Mouse (Mus musculus) embryo, embryonic 10.5 days (tissue): ENCODE measurements around the gene Gpr84.

Experiments
- DNase-seq: peaks from one replicate; pipeline ENCODE4 v3.0.0-alpha.2; 2015; ENCODE audit warnings: low spot score

Gene Gpr84

DNA sequence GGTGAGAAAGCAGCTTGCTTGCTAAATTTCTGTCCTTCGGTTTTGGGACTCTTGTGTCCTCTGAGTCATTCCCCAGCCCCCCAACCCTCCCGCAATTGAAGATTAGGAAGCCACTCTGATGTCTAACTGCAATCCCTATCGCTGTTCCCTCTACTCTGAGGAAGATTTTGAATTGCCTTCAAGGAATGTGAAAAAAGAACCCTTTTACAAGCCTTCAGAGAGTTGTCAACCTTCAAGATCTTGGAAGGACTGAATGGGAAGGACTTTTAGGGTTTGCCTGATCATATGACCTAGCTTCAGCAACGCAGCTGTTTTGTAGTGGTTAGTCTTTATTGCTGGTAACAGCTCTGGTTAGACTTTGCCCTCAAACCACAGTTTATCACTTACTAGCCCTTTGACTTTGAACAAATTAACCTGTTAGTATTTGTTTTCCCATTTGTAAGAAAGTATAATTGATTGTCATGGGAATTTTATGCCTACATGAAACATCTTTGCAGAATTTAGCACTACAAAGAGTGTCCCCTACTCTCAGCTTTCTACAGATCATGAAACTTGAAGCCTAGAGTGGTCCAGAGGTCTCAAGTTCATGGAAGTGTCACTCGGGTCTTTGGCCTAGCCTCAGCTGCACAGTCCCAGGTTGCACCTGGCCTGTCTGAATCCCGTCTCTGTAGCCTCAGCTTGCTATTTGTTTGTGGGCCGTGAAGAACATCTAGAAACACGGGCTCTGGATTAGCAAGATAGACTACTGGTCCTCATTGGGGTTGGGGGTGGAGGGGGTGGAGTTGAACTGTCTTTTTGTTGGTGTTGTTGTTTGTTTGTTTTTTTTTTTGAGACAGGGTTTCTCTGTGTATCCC lies 4.4 kb downstream of the Gpr84 start:
- peak; percentile 59 for DNase-seq

DNA sequence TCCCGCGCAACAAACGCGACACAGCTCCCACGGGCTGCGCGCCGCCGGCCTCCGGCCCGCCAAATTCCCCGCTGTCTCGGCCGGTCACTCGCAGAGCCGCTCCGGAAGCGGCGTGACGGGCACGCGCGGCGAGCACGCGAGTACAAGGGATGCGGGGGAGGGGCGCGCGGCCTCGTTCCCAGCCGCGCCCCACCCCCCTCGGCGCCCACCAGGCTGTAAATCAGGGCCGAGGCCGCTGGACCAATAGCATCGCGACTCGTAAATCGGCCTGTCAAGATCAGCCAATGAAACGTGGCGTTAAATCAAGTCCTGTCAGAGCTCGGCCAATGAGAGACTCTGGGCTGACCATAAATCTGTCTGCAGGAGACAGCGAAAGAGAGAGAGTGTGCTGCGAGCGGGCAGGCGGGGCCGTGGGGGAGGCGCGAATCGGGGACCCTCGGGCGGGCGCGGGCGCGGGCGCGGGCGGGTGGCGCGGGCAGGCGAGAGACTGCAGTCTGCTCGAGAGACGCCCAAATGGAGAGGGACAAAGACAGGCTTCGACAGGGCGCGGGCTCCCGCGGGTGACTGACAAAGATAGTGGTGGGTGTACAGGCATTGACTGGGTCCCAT lies 5.2 kb downstream of the Gpr84 start:
- peak; percentile 99 for DNase-seq

DNA sequence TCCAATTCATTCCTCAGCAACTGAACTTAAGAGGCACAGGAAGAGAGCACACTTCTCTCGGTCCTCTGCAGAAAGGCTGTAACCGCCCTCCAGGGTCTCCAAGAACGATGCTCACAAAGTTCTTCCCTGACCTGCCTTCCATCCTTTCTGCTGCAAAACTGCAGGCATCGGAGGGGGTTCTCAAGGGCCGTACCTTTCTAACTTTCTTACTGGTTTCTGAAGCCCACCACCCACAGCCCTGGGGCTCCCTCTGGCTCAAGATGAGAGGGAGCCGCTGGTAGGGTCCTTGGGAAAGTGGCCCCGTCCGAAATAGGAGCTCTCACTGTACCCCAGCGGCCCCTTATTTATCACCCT lies 5.8 kb downstream of the Gpr84 start:
- DNase-seq, result peak; percentile 75

DNA sequence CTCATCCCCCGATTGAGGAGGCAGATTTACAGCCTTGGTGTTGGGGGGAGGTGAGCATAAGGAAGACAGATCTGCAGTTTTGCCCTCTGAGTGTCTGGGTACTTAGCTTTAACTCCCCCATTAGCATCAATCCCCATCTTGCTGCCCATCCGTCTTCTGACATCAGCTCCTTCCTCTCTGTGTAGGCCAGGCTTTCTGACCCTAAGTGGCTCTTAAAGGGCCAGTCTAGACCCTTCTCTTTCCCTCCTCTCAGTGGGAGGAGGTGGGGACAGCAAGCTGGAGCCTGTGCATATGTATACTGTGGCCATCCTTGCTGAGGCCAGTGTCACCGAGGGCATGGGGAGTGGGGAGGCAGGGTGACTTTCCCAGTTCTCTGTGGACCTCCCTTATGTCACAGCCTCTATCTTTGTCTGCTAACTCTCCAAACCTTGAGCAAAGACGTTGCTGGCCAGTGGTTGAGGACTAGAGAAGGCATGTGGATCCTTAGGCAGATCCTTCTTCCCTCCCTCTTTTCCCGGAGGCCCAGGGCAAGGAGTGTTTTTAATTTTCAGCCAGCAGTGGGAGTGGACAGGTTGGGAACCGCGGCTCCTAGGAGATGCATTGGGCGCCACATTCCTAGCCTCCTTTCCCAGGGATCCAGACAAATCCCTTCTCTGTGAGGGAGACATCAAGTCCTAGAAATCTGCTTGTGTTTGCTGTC lies 6.3 kb downstream of the Gpr84 start:
- peak; percentile 76 for DNase-seq

DNA sequence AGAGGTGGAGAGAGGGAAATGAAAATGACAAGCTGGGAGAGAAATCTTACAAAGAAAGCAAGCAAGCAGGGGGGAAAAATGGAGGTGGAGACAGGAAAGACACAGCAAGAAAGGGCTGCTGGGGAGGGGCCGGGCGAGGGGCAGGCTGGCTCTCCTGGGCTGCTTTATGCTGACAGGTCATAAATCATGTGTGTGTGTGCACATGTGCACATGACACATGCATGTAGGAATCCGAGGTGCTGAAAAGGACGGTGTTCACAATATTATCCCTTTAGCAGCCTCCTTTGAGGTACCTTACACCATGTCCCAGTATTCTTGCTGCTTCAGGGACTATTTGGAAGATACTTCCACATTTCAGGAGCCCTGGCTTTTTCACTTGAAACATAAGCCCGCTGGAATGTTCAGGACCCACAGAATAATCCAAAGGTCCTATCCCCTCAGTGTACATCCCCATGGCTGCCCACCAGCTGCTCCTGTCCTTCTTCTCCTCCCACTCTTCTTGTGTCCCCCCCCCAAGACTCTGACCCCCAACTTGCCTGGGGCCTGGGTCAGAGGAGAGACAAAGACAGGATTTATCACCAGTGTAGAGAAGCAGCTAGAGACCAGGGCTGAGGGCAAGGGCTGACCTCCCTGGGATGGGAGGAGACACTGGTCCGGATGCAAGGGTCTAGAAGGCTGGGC lies 7.9 kb downstream of the Gpr84 start:
- peak; percentile 78 for DNase-seq

DNA sequence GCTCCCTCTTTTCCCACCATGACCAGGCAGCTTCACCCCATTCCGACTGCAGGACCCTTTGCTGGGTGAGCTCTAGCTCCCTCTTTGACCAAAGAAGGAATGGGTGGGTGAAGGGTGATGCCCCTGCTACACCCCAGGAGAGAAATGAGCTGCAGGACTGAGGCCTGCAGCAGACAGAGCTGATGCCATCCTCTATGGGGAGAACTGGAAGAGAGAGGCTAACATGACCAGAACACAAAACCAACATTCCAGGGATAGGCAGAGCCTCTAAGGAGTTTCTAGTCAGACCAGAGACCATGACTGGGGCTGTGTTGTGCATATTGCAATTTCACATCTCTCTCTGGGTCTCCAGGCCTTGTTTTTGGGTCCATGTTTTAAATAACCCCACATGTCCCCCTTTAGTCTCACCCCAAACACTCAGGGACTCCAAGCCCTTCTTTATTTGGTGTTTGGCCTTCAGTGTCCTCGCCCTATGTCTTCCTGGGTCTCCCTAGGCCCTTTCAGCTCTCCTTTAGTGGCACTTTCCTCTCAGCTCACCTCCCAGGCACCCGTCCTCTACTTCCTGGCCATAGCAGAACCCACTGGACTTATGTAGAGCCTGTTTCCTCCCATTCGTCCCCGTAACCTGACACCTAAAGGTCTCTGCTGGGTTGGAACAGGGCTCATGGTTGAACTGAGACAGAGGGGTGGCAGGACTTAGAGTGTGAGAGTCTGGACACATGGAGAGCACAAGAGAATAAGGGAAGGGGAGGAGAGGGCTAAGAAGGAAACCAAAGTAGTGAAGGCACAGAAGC lies 8.7 kb downstream of the Gpr84 start:
- peak; percentile 70 for DNase-seq

DNA sequence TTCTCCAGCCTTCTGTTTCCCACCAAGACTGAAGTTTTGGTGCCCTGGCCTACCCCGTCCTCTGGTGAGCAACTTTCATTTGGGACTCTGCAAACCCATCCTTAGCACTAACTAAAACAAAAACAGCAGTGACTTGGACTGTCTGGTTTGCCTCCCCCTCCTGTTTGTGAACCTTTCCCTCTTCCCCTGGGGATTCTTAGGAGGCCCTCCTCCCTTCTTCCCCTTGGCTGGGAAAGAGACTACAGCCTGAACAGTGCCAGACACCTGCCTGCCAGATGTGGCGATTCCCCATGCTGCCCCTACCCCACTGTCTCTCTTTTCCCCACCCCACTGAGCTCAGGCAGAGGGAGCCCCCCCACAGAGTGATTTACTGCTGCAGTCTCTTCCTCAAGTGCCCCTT lies 9.4 kb downstream of the Gpr84 start:
- DNase-seq, result peak; percentile 80

DNA sequence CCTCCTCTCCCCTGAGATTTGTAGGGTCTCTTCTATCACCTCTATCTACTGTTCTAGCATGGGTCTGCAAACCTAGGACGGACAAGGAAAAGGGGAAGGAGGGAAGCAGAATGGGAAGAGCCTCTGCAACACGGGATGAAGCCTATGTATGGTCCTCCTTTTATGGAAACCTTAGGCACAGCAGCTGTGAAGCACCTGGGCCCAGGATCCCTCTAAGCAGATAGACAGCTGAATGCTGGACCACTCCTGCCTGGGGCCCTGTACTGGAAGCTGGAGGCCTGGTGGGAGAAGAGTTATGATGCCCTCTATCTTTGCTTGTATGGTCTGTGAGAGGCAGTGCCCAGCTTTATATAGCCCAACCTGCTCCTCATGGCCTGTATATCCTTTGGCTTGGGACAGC lies 9.9 kb downstream of the Gpr84 start:
- DNase-seq, result peak; percentile 62

DNA sequence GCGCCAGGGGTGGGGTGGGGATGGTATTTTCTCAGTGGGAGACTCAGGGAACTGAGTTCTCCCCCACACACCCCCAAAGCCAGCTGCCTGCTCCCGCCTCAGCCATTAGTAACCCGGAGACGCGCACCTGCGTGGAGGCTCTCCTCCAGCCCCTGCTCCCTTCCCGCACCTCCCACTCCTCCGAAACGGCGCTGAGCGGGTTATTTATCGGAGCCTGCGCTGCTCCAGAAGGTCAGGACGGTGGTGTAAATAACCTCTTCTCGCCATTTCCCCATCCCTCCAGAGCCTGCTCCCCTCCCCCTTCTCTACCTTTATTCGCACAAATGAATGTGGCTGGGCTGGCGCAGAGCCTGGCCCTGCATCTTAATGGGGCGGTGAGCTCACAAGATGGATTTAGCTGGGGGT lies 10.3 kb downstream of the Gpr84 start:
- peak; percentile 87 for DNase-seq

DNA sequence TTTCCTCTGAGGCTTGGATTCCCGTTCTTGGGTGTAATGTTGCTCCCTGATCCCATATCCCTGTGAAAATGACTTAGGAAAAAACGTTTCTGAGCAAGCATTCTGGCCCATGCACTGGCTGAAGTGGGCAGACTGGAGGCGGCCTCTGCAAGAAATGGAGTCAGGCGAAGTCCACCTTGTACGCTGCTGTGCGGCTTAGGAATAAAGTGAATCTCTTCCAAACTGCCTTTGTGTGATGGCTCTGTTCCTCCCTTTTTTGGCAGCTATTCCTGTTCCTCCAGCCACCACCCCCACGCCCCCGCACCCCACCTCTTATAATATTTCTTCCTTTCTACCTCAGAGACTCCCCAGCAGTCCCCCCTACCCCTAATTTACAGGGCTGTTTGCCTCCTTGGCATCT lies 10.8 kb downstream of the Gpr84 start:
- peak; percentile 44 for DNase-seq

DNA sequence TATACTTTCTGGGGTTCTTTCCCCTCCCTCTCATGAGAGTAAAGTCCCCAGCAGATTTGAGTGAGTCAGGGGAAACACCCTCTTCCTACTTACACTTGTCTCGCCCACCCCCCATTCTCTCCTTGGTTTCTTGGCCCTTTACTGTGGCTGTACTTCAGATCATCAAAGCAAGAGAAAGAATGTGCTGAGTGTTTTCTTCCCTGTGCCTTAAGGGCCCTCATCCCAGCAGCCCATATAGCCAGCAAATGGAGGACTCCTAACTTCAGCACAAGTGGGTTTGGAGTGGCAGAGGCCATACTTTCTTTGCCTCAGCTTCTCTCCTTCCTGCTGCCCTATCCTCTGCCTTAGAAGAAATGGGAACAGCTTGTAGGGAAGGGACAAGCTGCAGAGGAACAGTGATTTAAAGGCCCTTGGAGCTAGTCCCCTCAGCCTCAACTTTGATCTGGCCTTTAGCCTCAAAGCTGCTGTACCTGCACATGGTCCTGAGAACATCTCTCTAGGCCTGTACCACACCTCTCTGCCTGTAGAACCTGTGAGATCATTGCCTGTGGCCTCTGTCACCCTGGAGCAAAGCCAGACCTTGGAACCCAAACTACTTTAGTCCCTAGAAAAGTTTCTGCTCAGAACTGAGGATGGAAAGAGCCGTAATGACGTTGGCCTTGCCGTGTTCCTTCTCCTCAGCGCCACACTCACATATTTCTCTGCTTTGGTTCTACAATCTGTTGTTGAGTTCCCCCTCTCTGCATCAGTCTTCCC lies 11.4 kb downstream of the Gpr84 start:
- no peak for DNase-seq

DNA sequence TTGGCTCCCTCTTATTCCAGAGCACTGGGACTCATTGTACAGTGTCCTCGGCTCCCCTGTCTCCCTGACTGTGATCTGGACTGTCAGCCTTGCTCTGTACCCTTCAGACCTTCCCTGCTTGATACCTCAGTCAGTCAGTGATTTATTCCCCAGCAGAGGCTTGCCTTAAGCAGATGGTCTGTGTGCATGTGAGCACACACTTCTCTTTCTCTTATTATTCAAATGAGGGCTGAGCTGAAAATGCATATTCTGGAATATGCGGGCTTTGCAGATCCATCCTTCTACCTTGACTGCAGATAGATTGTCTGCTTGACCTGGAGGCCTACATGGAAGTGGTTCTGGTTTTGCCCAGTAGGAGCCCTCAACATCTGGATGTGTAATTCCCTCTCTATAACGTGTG lies 12.4 kb downstream of the Gpr84 start:
- no peak for DNase-seq

DNA sequence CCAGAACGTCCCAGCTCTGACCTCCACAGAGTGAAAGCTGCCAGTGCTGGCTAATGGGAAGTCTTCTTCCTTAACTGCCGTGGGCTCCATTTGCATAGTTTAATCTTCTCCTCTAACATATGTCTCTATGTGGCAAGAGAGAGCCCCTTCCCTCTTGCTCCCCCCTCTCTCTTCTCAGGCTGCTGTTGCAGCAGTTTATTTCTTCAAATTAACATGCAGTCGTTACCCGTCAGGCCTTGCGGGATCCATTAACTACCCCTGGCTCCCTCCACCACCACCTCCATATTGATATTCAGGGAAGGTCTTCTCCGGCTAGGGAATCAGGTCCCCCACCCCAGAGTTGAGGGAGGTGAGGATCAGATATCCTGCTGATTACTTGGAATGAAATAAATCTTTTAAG lies 13.1 kb downstream of the Gpr84 start:
- no peak for DNase-seq

DNA sequence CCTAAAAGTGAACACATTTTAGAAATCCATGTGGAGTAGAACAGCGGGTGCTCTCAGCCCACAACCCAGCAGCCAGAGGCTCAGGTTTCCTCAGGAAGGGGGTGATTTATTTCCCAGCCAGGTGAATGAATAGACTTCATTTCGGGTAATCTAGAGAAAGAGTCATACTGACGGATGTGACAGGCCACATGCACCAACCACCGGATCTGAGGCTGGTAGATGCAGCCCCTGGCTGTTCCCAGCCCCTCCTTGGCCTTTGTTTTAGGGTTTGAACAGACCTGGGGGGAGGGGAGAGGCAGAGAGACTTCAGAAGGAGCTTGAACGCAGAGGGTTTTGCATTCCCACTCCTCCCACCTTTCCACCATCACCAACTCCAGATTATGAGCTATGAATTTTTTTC lies 14.6 kb downstream of the Gpr84 start:
- DNase-seq, result peak; percentile 77

DNA sequence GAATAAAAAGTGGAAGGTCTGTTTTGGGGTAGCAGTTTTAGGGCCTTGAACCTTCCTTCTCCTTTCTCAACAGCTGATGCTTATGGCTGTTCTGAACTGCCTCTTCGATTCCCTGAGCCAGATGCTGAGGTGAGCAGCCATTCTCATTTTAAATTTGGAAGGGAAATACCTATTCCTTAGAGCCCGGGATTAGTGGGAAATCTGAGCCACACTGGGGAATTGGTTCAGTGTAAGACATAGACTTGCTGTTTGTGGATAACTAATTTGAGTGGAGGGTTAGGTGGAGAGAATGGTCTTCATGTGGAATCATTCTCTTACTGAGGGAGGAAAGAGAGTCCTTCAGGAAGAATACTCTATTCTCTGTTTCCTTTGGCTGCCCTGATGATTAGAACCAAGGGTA lies 15.8 kb downstream of the Gpr84 start:
- no peak for DNase-seq

DNA sequence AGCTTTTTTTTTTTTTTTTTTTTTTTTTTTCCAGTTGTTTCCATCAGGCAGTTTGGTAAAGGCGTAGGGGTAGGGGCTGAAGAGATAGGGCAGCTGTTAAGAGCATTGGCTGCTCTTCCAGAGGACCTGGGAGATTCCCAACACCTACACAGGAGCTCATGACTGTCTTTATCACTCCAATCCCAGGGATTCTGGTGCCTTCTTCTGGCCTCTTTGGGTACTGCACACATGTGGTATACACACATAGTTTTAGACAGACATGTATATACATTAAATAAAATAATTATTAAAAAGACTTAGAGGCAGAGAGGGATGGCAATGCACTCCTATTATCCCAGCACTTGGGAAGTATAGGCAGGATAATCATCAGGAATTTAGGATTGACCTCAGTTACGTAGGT lies 17.0 kb downstream of the Gpr84 start:
- no peak for DNase-seq

DNA sequence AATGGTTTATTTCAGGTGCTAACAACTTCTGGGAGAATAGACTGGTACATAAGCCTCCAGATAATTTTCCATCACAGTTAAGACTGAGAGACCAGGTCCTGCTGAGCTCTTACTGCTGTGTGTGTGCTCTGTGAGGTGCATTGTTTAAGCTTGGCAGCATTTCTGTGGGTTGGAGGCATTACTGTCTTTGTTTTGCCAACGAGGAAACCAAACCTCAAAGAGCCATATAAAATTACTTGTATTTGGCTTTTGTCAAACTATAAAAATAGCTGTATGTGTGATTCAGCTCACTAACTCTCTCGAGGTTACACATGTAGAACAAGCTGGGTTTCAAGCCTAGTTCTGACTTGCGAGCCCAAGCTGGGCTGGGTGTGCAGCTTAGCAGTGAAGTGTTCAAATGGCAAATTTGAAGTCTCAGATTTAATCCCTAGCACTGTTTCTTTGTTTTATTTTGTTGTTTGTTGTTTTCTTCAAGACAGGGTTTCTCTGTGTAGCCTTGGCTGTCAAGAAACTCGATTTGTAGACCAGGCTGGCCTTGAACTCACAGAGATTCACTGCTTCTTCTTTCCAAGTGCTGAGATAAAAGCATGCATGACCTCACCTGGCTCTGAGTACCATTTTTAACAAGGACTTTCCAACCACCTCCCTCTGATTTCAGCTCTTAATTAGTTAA lies 17.6 kb downstream of the Gpr84 start:
- no peak for DNase-seq

DNA sequence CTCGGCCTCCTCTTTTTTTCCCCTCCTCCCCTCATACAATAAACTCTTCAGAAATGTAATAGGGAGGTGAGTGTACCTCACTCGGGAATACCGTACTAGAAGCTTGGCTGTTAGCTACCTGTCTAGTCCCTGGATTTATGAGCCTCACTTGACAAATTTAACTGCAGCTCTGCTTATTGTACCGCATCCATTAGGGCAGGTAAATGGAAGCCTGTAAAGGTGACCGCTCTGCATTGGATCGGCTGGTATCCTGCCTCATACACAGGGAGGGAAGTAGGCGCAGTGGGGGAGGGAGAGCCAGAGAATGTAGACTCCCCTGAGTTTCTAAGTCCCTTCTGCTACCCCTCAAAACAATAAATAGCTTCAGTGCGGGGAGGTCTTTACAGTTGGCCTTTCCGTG lies 19.6 kb downstream of the Gpr84 start:
- DNase-seq, result no peak

DNA sequence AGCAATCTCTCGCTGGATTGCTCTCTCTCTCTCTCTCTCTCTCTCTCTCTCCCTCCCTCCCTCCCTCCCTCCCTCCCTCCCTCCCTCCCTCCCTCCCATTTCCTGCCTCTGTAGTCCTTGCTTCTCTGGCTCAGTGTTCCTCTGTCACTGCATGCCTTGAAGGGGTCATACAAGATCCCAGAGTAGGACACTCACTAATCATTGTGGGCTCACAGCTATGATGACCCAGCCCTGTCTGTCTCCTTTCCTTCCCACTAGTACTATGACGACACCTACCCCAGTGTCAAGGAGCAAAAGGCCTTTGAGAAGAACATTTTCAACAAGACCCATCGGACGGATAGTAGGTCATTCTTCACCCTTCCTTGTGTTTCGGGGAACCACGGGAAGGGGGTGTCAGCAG lies 20.0 kb downstream of the Gpr84 start:
- no peak for DNase-seq

DNA sequence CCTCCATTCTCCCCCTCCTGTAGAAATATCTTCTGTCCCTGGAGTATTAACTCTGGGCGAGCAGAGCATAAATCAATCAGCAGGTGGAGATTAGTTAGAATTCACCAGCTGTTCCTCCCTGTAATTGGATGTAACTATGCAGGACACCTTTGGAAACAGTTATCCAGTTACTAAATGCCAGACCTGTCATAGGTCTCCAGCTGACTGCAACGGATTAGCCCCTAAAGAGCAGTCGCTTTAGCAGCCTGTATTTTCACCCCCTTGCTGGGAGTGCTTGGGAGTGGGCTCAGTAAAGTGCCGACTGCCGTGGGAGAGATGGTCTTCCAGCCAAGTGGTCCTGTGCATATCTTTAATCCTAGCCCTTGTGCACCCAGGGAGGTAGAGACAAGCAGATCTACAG lies 20.8 kb downstream of the Gpr84 start:
- DNase-seq, result no peak
